Mouse (Mus musculus) thymus, postnatal 25 days (tissue): ENCODE measurements around the gene Zdhhc1.

Experiments
- DNase-seq: peaks from one replicate; pipeline ENCODE4 v3.0.0; 2022

Zdhhc1 gene

GRCm38 (mm10) chr8:105516018-105516645 is 19.4 kb upstream of the Zdhhc1 start:
- DNase-seq, result peak; percentile 72

GRCm38 (mm10) chr8:105514656-105515055 is 18.0 kb upstream of the Zdhhc1 start:
- no peak for DNase-seq

- no peak for DNase-seq
Observed at GRCm38 (mm10) chr8:105514194-105514593, 17.5 kb upstream of the Zdhhc1 start.

GRCm38 (mm10) chr8:105509997-105510735 is 13.5 kb upstream of the Zdhhc1 start:
- DNase-seq, result no peak

- no peak for DNase-seq
Observed at GRCm38 (mm10) chr8:105508758-105509157, 12.1 kb upstream of the Zdhhc1 start.

GRCm38 (mm10) chr8:105506977-105507376 is 10.3 kb upstream of the Zdhhc1 start:
- no peak for DNase-seq

GRCm38 (mm10) chr8:105504617-105505016 is 7.9 kb upstream of the Zdhhc1 start:
- DNase-seq, result no peak

- DNase-seq, result peak; percentile 12
Observed at GRCm38 (mm10) chr8:105499787-105500186, 3.1 kb upstream of the Zdhhc1 start.

- no peak for DNase-seq
Observed at GRCm38 (mm10) chr8:105495350-105496302, 1.1 kb downstream of the Zdhhc1 start.

- no peak for DNase-seq
Observed at GRCm38 (mm10) chr8:105494566-105494965, 2.1 kb downstream of the Zdhhc1 start.

GRCm38 (mm10) chr8:105493495-105493894 is 3.2 kb downstream of the Zdhhc1 start:
- no peak for DNase-seq

- no peak for DNase-seq
Observed at GRCm38 (mm10) chr8:105489281-105489680, 7.4 kb downstream of the Zdhhc1 start.

- no peak for DNase-seq
Observed at GRCm38 (mm10) chr8:105488082-105488481, 8.6 kb downstream of the Zdhhc1 start.

GRCm38 (mm10) chr8:105484392-105484791 is 12.3 kb downstream of the Zdhhc1 start:
- DNase-seq, result peak; percentile 34

- DNase-seq, result no peak
Observed at GRCm38 (mm10) chr8:105484030-105484368, 12.7 kb downstream of the Zdhhc1 start.

- DNase-seq, result no peak
Observed at GRCm38 (mm10) chr8:105483212-105484029, 13.3 kb downstream of the Zdhhc1 start.

GRCm38 (mm10) chr8:105482123-105482522 is 14.6 kb downstream of the Zdhhc1 start:
- no peak for DNase-seq

GRCm38 (mm10) chr8:105481453-105481852 is 15.2 kb downstream of the Zdhhc1 start:
- DNase-seq, result peak; percentile 17

- no peak for DNase-seq
Observed at GRCm38 (mm10) chr8:105481013-105481412, 15.7 kb downstream of the Zdhhc1 start.

GRCm38 (mm10) chr8:105477792-105478191 is 18.9 kb downstream of the Zdhhc1 start:
- DNase-seq, result no peak

GRCm38 (mm10) chr8:105476628-105477413 is 19.9 kb downstream of the Zdhhc1 start:
- peak; percentile 58 for DNase-seq

- DNase-seq, result no peak
Observed at GRCm38 (mm10) chr8:105476161-105476560, 20.5 kb downstream of the Zdhhc1 start.
